Mouse (Mus musculus) heart, postnatal 14 days (tissue): ENCODE data around the gene Cnn1. TPM values are rescaled to one million over a fixed set of nuclear protein-coding genes. Genes with fewer than 3 reads are reported as not detected.

Experiments
- DNase-seq, 2 experiments: peaks; one replicate each; pipeline ENCODE4 v3.0.0; 2021 to 2022
- intact Hi-C: fragments of 180-260 bp; cut with DNase I; formaldehyde crosslinking; loops from one replicate; pipeline ENCODE4 v1.15.1; 2025
- long read RNA-seq, 2 experiments: library from polyadenylated mRNA; stranded (forward); transcript quantifications; one replicate each; pipeline ENCODE4 v2.0.0; 2021
- total RNA-seq, 2 experiments: library from RNA; stranded (reverse); gene quantifications; 2 replicates each; pipeline ENCODE4 v1.2.3; 2021

Gene Cnn1
- 1 to 10 TPM; 5.4 to 9.5 TPM for total RNA-seq
- long read RNA-seq, experiment 1, transcript Cnn1-201 (7 exons, 2,381 nt), result major isoform, 10 of 13 reads
- long read RNA-seq, experiment 1, partial matches to known transcripts, result 1 of 13 reads
- long read RNA-seq, experiment 1, other reads (novel, unspliced or antisense), result 2 of 13 reads
- long read RNA-seq, experiment 2, transcript Cnn1-201 (7 exons, 2,381 nt), result major isoform, 7 of 7 reads
- long read RNA-seq, experiment 2, partial matches to known transcripts, result 0 of 7 reads
- long read RNA-seq, experiment 2, other reads (novel, unspliced or antisense), result 0 of 7 reads

GRCm38 (mm10) chr9:22098993-22099696 is at the start of gene Cnn1:
TSS of gene Cnn1 (plus strand) at chr9:22099216.
- DNase-seq, result peak; percentile 17 to 52
- intact Hi-C loops, result no loop called here

GRCm38 (mm10) chr9:22049315-22049714 is 49.7 kb upstream of the Cnn1 start:
- DNase-seq, result no peak
- intact Hi-C loops, result no loop called here

DNA sequence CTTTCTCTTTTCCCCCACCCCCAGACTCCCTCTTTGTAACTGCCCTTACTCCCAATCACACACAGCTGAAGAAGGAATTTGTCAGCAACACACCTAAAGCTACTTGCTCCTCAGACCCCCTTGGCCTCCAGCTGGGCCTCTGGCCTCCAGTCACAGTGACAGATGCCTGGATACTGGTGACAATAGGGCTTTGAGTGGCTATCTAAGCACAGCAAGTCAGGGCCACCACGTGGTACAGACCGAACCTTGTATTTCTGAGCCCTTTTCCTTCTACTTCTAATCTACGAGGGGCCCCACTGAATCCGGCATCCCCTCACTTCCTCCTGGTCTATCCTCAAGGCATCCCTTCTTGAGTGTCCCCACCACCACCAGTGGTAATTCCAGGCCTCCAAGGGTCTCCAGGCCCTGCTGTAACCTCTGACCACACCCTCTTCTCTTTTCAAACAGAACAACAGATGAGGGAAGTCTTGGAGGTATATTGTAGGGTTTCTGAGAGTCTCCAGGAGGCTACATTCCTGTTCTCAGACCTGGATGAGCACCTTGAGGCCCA is 49.2 kb upstream of the Cnn1 start:
- no peak for DNase-seq
- intact Hi-C loops, result no loop called here

DNA sequence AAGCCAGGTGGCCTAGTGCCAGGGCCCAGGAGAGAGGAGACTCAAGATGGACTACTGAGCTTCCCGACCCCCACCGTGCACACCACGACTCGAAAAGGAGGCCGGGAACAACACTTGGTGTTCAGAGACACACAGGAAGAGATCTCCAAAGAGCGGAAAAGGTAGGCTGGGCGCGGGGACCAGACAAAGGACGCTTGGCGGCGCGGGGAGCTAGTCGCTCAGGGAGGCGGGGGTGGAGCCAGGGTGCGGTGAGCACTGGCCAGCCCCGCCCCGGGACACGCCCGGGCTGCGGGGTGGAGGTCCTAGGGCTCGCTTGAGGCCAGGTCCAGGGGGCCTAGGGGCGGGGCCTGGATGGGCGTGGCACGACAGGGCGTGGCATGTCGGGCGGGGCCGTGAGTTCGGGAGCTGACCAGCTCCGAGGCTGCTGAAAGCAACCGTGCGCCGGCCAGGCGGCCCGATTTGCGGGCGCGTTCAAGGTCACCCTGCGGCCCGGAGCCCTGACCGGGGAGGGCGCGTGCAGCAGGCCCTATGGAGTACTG is 48.6 kb upstream of the Cnn1 start:
- intact Hi-C loops, result no loop called here
- DNase-seq, result peak; percentile 40 to 61

DNA sequence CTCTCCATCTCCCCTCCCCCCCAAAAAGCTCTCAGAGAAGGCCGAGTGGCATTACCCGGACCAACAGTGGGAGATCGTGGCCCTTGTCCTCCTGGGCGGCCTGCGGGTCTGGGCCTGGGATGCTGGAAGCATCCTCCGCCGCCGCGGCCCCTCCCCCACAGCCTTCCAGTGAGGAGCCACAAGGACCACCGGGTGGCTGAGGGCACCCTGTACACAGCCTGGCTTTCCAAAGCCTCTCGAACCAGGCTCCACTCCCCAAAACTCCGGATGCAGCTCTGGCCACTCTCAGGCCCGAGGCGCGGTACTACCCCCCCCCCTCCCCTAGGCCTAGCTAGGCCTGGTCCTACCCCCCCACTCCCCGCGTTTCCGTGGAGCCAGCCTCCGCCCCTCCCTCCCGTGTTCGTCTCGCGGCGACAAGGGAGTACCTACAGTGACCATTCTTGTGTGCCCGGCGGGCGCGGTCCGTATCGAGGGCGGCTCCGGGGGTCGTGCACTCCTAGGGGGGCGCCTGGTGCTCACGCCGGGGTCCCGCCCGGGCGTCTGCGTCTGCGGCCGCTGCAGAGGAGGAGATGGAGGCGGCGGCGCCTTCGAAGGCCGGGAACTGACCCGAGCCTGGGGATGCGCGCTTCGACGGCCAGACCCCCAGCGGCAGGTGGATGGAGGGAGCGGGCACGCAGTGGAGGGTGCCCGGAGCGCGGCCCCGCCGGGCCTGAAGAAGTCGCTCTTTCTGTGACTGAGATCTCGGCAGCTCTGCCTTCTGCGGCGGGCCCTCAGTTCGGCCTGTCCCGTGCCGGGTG is 47.7 kb upstream of the Cnn1 start:
- intact Hi-C loops, result no loop called here
- DNase-seq, result no peak

DNA sequence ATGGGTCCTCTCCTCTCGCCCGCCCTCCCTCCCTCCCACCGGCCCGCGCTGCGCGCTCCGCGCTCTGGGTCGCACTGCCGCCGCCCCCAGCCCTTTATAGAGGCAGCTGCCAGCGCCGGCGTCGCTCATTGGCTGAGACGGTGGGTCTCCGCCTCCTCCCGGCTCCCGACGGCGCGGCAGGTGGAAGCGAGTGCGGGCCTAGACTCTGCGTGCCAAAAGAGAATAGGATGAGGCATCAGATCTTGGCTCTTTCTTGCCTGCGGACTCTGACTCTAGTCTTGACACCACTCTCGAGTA is 47.1 kb upstream of the Cnn1 start, which contains the start of gene Elavl3:
TSS of gene Elavl3 (minus strand) at position 66 of the 297 bp plus-strand sequence.
- intact Hi-C loops, result no loop called here
- no peak for DNase-seq

DNA sequence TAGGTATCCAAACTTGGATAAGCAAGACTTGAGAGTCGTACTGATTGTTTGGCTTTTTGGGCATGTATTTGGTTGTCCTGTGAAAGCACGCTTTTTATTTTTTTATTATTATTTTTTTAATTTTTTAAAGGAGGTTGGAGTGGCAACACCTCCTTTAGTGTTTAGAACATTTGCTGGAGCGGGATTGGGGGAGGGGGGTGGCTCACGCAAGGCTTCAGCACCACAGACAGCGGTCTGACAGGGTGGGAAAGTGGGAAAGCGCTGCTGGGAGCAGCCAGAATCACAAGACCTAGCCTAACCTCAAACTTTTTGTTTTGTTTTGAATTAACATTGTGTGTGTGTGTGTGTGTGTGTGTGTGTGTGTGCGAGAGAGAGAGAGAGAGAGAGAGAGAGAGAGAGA is 45.4 kb upstream of the Cnn1 start:
- intact Hi-C loops, result no loop called here
- no peak for DNase-seq

DNA sequence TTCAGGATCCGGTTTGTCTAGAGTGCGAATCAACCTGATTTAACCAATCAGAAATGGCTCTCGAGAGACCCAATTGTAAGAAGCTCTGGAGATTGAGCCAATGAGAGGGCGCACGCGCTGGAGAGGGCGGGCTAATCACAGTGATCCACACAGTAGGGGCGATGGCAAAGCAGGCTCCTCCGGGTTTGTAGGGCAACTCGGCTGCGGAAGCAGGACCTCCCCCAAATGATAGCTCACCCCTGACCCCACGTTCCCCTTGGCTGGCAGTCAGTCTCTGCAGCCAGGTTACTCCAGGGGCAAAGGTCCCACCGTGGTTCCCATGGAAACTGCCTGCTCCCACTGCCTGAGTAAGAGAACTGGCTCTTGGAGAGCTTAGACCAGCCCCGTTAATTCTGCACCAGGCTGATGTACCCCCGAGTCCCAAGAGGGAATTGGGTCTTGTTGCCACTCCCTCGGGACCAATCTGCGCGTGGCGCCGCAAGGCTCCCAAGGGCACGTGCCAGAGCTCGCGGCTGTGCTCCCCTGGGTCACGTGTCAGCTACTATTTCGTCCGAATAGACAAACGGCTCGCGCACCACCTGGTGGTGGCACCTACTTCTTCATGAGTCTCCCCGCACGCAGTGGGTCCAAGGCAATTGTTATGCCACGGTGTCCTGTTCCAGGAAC is 44.5 kb upstream of the Cnn1 start:
- intact Hi-C loops, result no loop called here

GRCm38 (mm10) chr9:22055713-22056112 is 43.3 kb upstream of the Cnn1 start:
- DNase-seq, result no peak
- intact Hi-C loops, result no loop called here

More for the DNA sequence above, 44.5 kb upstream of the Cnn1 start:
- peak; percentile 57 to 68 for DNase-seq

DNA sequence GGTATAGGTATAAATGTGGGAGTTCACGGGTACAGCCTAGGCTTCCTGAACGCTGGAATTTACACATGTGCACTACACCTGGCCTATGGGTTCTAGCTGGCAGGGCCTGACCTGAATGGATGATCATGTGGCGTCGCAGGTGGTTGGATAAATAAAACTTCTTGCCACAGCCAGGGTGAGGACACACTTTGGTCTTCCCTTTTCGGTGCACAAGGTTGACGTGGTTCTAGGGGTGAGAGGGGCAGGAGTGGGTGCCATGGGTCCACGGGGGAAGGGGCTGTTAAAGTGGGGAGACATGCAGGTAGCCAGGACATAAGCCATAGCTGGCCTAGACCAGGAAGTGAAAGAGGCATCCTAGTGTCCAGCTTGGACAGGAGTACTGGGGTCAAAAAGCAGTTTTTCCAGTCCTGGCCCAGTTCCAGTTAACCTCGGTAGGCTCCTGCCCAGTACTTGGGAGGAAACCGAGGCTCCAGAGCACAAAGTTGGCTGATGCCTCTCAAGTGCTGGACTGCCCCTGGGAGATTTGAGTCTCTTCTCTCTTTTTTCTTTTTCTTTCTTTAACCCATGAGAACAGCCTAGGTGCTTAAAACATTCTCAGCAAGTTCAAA is 42.6 kb upstream of the Cnn1 start:
- intact Hi-C loops, result no loop called here
- DNase-seq, result no peak

GRCm38 (mm10) chr9:22057031-22057517 is 41.9 kb upstream of the Cnn1 start:
- intact Hi-C loops, result no loop called here
- no peak for DNase-seq

GRCm38 (mm10) chr9:22058011-22058424 is 41.0 kb upstream of the Cnn1 start:
- DNase-seq, result peak; percentile 45 to 56
- intact Hi-C loops, result no loop called here

DNA sequence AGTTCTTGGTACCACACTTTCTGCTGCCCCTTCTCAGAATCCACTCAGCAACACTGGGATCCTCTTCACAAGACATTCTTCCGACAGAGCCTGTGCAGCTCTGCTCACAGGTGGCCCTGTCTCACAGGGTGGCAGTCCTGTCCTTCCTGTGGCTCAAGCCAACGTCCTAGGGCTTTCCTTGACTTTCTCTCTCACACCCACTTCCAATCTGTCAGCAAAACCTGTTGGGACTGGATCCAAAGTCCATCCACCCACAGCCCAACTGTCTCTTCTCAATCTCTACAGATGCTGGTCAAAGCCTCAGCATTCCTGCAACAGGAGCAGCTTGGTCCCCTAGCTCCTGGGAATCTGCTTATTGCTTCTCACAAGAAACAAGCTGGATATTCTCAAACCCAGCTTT is 37.7 kb upstream of the Cnn1 start:
- DNase-seq, result no peak
- intact Hi-C loops, result no loop called here

DNA sequence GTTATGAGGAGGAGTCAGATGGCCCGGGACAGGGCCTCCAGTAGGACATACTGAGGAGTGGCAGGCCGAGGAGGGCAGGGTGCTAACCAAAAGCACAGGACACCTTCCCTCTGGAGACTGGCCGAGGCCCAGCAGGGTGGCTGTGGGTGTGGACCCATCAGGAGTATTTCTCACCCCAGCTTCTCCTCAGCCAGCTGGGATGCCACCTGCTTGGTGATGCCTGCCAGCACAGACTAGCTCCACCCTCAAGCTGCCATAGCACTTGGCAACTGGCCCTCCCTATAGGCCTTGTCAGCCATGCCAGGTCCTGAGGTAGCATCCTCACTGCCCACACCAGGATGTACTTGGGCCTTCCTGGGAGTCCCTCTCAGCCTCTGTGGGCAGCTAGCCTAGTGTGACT is 34.7 kb upstream of the Cnn1 start:
- intact Hi-C loops, result no loop called here
- DNase-seq, result no peak

- intact Hi-C loops, result loop anchor here (1.0 kb wide), 1 partner anchor 78 kb away; no protein-coding TSS in a partner anchor
- DNase-seq, result no peak
Observed at GRCm38 (mm10) chr9:22065642-22066041, 33.4 kb upstream of the Cnn1 start.

DNA sequence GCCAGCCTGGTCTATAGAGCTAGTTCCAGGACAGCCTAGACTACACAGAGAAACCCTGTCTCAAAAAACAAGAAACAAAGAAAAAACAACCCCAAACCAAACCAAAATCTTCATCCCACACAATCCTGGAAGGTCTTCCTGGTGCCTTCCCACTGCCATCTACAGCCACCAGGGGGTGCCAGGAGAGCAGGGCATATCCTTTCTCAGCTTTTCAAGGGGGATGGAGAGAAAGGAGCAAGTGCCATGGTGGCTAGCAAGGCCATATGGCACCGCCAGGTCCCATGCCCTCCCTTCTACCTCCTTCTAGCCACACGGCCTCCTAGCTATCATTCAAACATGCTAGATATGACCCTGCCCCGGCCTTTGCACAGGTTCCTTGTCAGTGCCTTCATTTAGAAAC is 32.6 kb upstream of the Cnn1 start:
- intact Hi-C loops, result loop anchor here (1.0 kb wide), 1 partner anchor 77 kb away; no protein-coding TSS in a partner anchor
- DNase-seq, result peak; percentile 57 to 72

GRCm38 (mm10) chr9:22067195-22067594 is 31.8 kb upstream of the Cnn1 start:
- intact Hi-C loops, result no loop called here

DNA sequence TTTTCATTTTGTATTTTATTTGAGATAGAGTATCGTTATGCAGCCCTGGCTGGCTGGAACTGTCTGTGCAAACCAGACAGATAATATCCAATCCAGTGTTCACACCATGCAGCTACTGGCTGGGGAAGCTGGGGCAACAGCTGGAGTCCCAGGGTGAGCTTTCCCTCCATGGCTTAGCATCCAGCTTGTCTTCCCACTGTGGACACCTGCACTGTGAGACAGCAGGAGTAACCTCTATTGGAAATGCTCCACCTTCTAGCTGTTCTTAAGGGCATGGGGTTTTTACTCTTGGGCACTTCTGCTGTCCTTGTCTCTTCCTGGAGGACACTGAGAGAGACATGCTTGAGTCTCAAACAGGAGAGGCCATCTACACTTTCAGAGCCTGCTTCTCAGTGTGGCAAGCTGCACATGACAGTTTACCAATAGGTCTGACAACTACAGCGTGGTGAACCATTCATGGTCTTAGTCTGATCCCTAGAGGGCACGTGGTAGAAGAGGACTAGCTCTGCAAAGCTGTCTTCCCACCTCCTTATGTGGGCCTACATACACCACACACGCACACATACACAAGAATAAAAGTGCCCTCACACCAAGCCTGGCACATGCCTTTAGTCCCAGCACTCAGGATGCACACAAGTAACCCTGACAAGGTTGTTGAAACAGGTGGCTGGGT is 29.0 kb upstream of the Cnn1 start:
- intact Hi-C loops, result no loop called here
- no peak for DNase-seq

More at GRCm38 (mm10) chr9:22067195-22067594, 31.8 kb upstream of the Cnn1 start:
- DNase-seq, result no peak
